Mouse (Mus musculus) limb, embryonic 10.5 days (tissue): ENCODE results near the gene Eml2. TPM values are rescaled to one million over a fixed set of nuclear protein-coding genes. Genes with fewer than 3 reads are reported as not detected.

Experiments
- DNase-seq: peaks from one replicate; pipeline ENCODE4 v3.0.0-alpha.2; 2017; ENCODE audit warnings: low spot score
- H3K27ac ChIP-seq: fragments of 300-500 bp; sonication (generic); 2 replicates; pipeline ENCODE4 v1.5.1; 2016; ENCODE audit warnings: mild to moderate bottlenecking
- H3K27me3 ChIP-seq: fragments of 300-500 bp; sonication (generic); 2 replicates; pipeline ENCODE4 v1.6.1; 2016; ENCODE audit warnings: low read depth, mild to moderate bottlenecking; ENCODE audit not compliant: poor library complexity, severe bottlenecking
- H3K36me3 ChIP-seq: fragments of 300-500 bp; sonication (generic); 2 replicates; pipeline ENCODE4 v1.6.1; 2016; ENCODE audit warnings: mild to moderate bottlenecking, moderate library complexity
- H3K4me1 ChIP-seq: fragments of 300-500 bp; sonication (generic); 2 replicates; pipeline ENCODE4 v1.6.1; 2016
- H3K4me3 ChIP-seq: fragments of 300-500 bp; sonication (generic); 2 replicates; pipeline ENCODE4 v1.5.1; 2016; ENCODE audit warnings: mild to moderate bottlenecking, moderate library complexity
- H3K9me3 ChIP-seq: fragments of 300-500 bp; sonication (generic); replicated peaks from 2 replicates; pipeline ENCODE4 v1.6.1; 2016; ENCODE audit warnings: mild to moderate bottlenecking
- WGBS: fragments of 180-500 bp; shearing (Covaris S2); methylation state at CpG from one replicate; pipeline ENCODE4 v1.1.7; 2016; 5-methylcytosine and 5-hydroxymethylcytosine counted together
- polyA plus RNA-seq: library from polyadenylated mRNA; unstranded; fragments of >200 nt; fragmentation: Nextera tagmentation; extraction: Ambion mirVana; gene quantifications from 2 replicates; pipeline ENCODE4 v1.2.1, GENCODE M21; 2016

The Eml2 gene
- polyA plus RNA-seq, 1 experiment from 2014 or later = 6.4 TPM

GRCm38 (mm10) chr7:19229404-19229803 lies 53.2 kb downstream of the Eml2 start:
- Histone ChIP-seq H3K36me3 (peaks cover 49% of the 10 kb centered on the region), H3K4me3 (peak overlapping the region; percentile 68), H3K9me3 (no peaks in the 10 kb centered on the region), H3K4me1 (peaks cover 22% of the 10 kb centered on the region), H3K27me3 (no peaks in the 10 kb centered on the region), H3K27ac (peak overlapping the region; percentile 96; the same call in 1 of the 2 replicates)
- 50% methylated on average over 5 of the region's 5 CpGs for WGBS
- DNase-seq = no peak

DNA sequence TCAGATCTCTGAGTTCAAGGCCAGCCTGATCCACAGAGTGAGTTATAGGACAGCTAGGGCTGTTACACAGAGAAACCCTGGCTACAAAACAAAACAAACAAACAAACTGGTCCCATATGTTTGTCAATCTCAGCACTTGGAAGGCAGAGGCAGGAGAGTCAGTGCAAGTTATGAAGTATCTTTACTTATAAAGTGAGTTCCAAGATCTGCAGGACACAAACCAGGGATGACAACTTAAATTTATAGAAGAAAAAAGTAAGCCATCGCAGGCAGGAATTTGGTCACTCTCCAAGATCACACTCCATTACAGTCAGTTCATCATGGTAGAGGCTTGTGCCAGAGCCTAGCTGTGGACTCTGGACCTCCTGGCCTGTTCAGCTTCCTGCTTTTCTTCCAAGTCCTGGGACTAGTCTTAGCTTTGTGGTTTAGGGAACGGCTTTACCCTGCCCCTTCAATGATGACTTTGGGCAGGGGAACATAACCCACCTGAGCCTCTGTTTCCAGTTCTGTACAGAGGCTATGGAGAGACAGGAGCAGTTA lies 53.9 kb downstream of the Eml2 start:
- H3K4me3 ChIP-seq = no peak overlapping the region; the same call in 1 of the 2 replicates
- H3K36me3 ChIP-seq = peaks cover 47% of the 10 kb centered on the region
- H3K27me3 ChIP-seq = no peaks in the 10 kb centered on the region
- peaks cover 22% of the 10 kb centered on the region for H3K4me1 ChIP-seq
- H3K27ac ChIP-seq = no peak overlapping the region
- no peak for DNase-seq
- H3K9me3 ChIP-seq = no peaks in the 10 kb centered on the region
- WGBS = 96% methylated on average over 2 of the region's 2 CpGs

- no peak for DNase-seq
- Histone ChIP-seq H3K9me3 (no peaks in the 10 kb centered on the region), H3K27ac (no peak overlapping the region), H3K36me3 (peaks cover 39% of the 10 kb centered on the region), H3K4me3 (no peak overlapping the region; the same call in 1 of the 2 replicates), H3K27me3 (no peaks in the 10 kb centered on the region), H3K4me1 (peaks cover 22% of the 10 kb centered on the region)
- 96% methylated on average over 5 of the region's 5 CpGs for WGBS
These were observed 54.7 kb downstream of the Eml2 start for GRCm38 (mm10) chr7:19230899-19231298.

DNA sequence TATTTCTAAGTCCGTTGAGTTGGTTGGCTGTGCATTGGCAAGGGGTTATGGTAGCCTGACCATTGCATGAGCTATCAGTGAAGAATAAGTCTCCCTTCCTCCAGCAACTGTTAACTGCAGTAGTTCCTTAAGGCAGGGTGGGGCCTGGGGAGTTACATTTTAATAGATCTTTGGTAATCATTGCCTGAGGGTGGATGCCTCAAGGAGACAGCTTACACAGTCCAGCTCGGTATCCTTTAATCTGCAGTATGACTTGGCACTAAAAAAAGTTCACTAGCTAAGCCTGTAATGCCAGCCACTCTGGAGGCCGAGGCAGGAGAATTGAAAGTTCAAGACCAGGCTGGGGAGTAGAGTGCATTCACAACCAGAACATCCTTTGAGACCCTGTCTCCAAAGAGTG lies 55.6 kb downstream of the Eml2 start:
- DNase-seq = no peak
- H3K4me1 ChIP-seq = peaks cover 19% of the 10 kb centered on the region
- no peak overlapping the region for H3K4me3 ChIP-seq
- H3K9me3 ChIP-seq = no peaks in the 10 kb centered on the region
- no peaks in the 10 kb centered on the region for H3K27me3 ChIP-seq
- H3K27ac ChIP-seq = no peak overlapping the region
- WGBS = 91% methylated on average over 3 of the region's 3 CpGs
- H3K36me3 ChIP-seq = peaks cover 36% of the 10 kb centered on the region

DNA sequence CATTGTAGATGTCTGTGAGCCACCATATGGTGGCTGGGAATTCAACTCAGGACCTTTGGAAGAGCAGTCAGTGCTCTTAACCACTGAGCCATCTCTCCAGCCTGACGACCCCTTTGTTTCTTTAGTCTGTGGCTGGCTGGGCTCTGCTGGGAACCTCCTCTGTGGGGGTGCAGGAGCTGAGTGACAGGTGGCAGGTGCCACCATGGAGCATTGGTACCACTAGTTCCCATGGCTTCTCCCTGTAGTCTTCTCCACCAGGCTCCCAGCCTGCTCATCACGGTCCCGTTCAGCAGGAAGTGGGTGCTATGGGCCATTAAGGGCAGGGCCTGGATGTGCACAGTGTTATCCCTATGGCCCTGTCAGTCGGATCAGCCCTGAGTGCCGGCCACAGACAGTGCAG lies 58.4 kb downstream of the Eml2 start:
- Histone ChIP-seq H3K27me3 (no peaks in the 10 kb centered on the region), H3K4me1 (peaks cover 7% of the 10 kb centered on the region), H3K27ac (no peak overlapping the region), H3K4me3 (no peak overlapping the region), H3K36me3 (peaks cover 36% of the 10 kb centered on the region), H3K9me3 (no peaks in the 10 kb centered on the region)
- WGBS = 84% methylated on average over 5 of the region's 5 CpGs
- no peak for DNase-seq

GRCm38 (mm10) chr7:19235092-19235671 lies 59.0 kb downstream of the Eml2 start:
- Histone ChIP-seq H3K27ac (no peak overlapping the region), H3K27me3 (no peaks in the 10 kb centered on the region), H3K9me3 (no peaks in the 10 kb centered on the region), H3K4me3 (no peak overlapping the region), H3K4me1 (0 out of 2 replicates have a peak, but pooled peaks cover 4% of the 10 kb centered on the region), H3K36me3 (peaks cover 34% of the 10 kb centered on the region)
- 95% methylated on average over 2 of the region's 2 CpGs for WGBS
- no peak for DNase-seq

DNA sequence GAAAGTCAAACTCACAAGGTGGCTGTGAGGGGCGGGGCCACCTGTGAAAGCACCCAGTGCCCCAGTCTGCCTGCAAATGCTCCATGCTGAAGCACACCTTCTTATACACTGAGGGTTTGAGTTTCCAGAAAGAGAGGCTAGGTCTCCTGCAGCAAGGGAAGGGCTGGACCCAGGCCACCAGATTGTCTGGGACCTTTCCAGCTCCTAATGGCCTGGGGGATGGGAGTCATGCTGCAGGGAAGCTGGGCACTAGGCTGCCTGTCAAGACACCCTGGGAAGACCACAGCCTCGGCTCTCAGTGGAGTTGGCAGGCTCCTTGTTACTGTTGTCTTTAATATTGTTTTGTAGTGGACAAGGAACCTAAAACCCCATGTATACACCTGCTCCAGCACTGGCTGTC lies 60.2 kb downstream of the Eml2 start:
- Histone ChIP-seq H3K36me3 (peaks cover 32% of the 10 kb centered on the region), H3K4me1 (0 out of 2 replicates have a peak, but pooled peaks cover 7% of the 10 kb centered on the region), H3K27me3 (no peaks in the 10 kb centered on the region), H3K27ac (no peak overlapping the region), H3K4me3 (no peak overlapping the region), H3K9me3 (no peaks in the 10 kb centered on the region)
- no peak for DNase-seq
- 80% methylated on average over 2 of the region's 2 CpGs for WGBS

GRCm38 (mm10) chr7:19238344-19238743 lies 62.1 kb downstream of the Eml2 start:
- WGBS = 95% methylated on average over 4 of the region's 4 CpGs

GRCm38 (mm10) chr7:19239423-19239822 lies 63.2 kb downstream of the Eml2 start:
- Histone ChIP-seq H3K36me3 (peaks cover 16% of the 10 kb centered on the region), H3K4me1 (0 out of 2 replicates have a peak, but pooled peaks cover 7% of the 10 kb centered on the region), H3K9me3 (no peaks in the 10 kb centered on the region), H3K27me3 (no peaks in the 10 kb centered on the region), H3K27ac (no peak overlapping the region), H3K4me3 (no peak overlapping the region)
- WGBS = 0% methylated on average over 1 of the region's 1 CpGs
- DNase-seq = peak; percentile 93

More at GRCm38 (mm10) chr7:19238344-19238743, 62.1 kb downstream of the Eml2 start:
- 0 out of 2 replicates have a peak, but pooled peaks cover 7% of the 10 kb centered on the region for H3K4me1 ChIP-seq
- H3K9me3 ChIP-seq = no peaks in the 10 kb centered on the region
- H3K36me3 ChIP-seq = peaks cover 20% of the 10 kb centered on the region
- DNase-seq = no peak
- H3K27me3 ChIP-seq = no peaks in the 10 kb centered on the region
- no peak overlapping the region for H3K27ac ChIP-seq
- no peak overlapping the region for H3K4me3 ChIP-seq

GRCm38 (mm10) chr7:19239986-19240385 lies 63.8 kb downstream of the Eml2 start:
- Histone ChIP-seq H3K36me3 (peaks cover 18% of the 10 kb centered on the region), H3K27me3 (no peaks in the 10 kb centered on the region), H3K4me1 (0 out of 2 replicates have a peak, but pooled peaks cover 7% of the 10 kb centered on the region), H3K4me3 (no peak overlapping the region), H3K9me3 (no peaks in the 10 kb centered on the region), H3K27ac (no peak overlapping the region)
- no peak for DNase-seq
- WGBS = 67% methylated on average over 4 of the region's 4 CpGs

DNA sequence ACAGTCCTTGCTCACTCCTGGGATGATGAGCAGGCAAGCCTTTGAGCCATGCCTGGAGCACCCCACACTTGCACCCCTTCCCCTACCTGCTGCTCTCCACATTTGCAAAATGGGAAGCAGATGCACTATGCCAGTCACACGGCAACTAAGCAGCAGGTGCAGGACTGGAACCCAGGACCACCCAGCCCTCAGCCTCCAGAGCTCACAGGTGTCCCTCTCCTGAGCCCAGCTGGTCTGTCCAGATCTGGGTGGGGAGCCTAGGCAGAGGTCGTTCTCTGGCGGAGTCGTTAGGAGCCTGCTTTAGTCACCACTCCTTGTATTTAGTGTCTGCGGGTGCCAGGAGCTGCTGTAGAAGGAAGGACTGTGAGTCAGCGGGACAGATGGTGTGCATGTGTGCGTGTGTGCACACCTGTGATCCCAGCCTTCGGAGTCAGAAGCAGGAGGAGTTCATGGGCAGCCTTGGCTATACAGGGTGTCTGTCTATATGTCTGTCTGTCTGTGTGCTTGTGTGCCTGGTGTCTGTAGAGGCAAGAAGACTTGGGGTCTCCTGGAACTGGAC lies 64.8 kb downstream of the Eml2 start:
- DNase-seq = no peak
- H3K27me3 ChIP-seq = no peaks in the 10 kb centered on the region
- no peaks in the 10 kb centered on the region for H3K9me3 ChIP-seq
- WGBS = 92% methylated on average over 8 of the region's 8 CpGs
- H3K4me3 ChIP-seq = no peak overlapping the region
- 0 out of 2 replicates have a peak, but pooled peaks cover 7% of the 10 kb centered on the region for H3K4me1 ChIP-seq
- H3K36me3 ChIP-seq = peaks cover 28% of the 10 kb centered on the region
- no peak overlapping the region for H3K27ac ChIP-seq

- Histone ChIP-seq H3K27me3 (no peaks in the 10 kb centered on the region), H3K36me3 (peaks cover 38% of the 10 kb centered on the region), H3K9me3 (no peaks in the 10 kb centered on the region), H3K4me1 (0 out of 2 replicates have a peak, but pooled peaks cover 7% of the 10 kb centered on the region), H3K27ac (no peak overlapping the region), H3K4me3 (no peak overlapping the region)
- DNase-seq = no peak
- 98% methylated on average over 1 of the region's 1 CpGs for WGBS
These were observed 65.8 kb downstream of the Eml2 start for GRCm38 (mm10) chr7:19242005-19242404.

- no peak for DNase-seq
- 89% methylated on average over 5 of the region's 5 CpGs for WGBS
- Histone ChIP-seq H3K36me3 (peaks cover 47% of the 10 kb centered on the region), H3K4me3 (no peak overlapping the region), H3K4me1 (0 out of 2 replicates have a peak, but pooled peaks cover 7% of the 10 kb centered on the region), H3K9me3 (no peaks in the 10 kb centered on the region), H3K27ac (no peak overlapping the region), H3K27me3 (no peaks in the 10 kb centered on the region)
These were observed 67.6 kb downstream of the Eml2 start for GRCm38 (mm10) chr7:19243858-19244257.
